Mouse (Mus musculus) limb, embryonic 14.5 days (tissue): ENCODE data around the gene Nkx1-1. TPM values are rescaled to one million over a fixed set of nuclear protein-coding genes. Genes with fewer than 3 reads are reported as not detected.
A peak's percentile ranks its signal among the peaks of the same experiment; 100 is the strongest.

Source experiments
- ATAC-seq: fragments of 200-750 bp; cut with Nextera tagmentation; 2 replicates; pipeline ENCODE4 v1.8.0; 2017; ENCODE audit warnings: low read depth, moderate number of reproducible peaks, moderate TSS enrichment; ENCODE audit not compliant: low FRiP score
- DNase-seq: peaks from one replicate; pipeline ENCODE4 v3.0.0-alpha.2; 2015; ENCODE audit warnings: low spot score
- H3K27ac ChIP-seq: fragments of 300-500 bp; sonication (generic); replicated peaks from 2 replicates; pipeline ENCODE4 v1.5.1; 2014; ENCODE audit warnings: low read depth, mild to moderate bottlenecking, low read length, moderate library complexity, mixed read lengths
- H3K27me3 ChIP-seq: fragments of 300-500 bp; sonication (generic); 2 replicates; pipeline ENCODE4 v1.6.1; 2014; ENCODE audit warnings: low read length, mixed read lengths; ENCODE audit not compliant: control insufficient read depth, insufficient read depth
- H3K36me3 ChIP-seq: fragments of 300-500 bp; sonication (generic); 2 replicates; pipeline ENCODE4 v1.6.1; 2014; ENCODE audit warnings: mild to moderate bottlenecking, low read length, moderate library complexity, mixed read lengths; ENCODE audit not compliant: control insufficient read depth, insufficient read depth
- H3K4me1 ChIP-seq: fragments of 300-500 bp; sonication (generic); 2 replicates; pipeline ENCODE4 v1.6.1; 2014; ENCODE audit warnings: antibody characterized with exemption, low read length, mixed read lengths; ENCODE audit not compliant: control insufficient read depth, insufficient read depth
- H3K4me2 ChIP-seq: fragments of 300-500 bp; sonication (generic); replicated peaks from 2 replicates; pipeline ENCODE4 v1.6.1; 2014; ENCODE audit warnings: low read depth, mild to moderate bottlenecking, low read length, moderate library complexity; ENCODE audit not compliant: severe bottlenecking
- H3K4me3 ChIP-seq: fragments of 300-500 bp; sonication (generic); replicated peaks from 2 replicates; pipeline ENCODE4 v1.5.1; 2014; ENCODE audit warnings: low read length
- H3K9ac ChIP-seq: fragments of 300-500 bp; sonication (generic); 2 replicates; pipeline ENCODE4 v1.6.1; 2014; ENCODE audit warnings: mild to moderate bottlenecking, low read depth, low read length, moderate library complexity; ENCODE audit not compliant: severe bottlenecking
- H3K9me3 ChIP-seq: fragments of 300-500 bp; sonication (generic); 2 replicates; pipeline ENCODE4 v1.6.1; 2016; ENCODE audit warnings: low read length; ENCODE audit not compliant: control insufficient read depth
- POLR2A ChIP-seq: fragments of 200-500 bp; IDR thresholded peaks from 2 replicates; pipeline ENCODE4 v1.8.0; 2012; ENCODE audit warnings: inconsistent platforms, mild to moderate bottlenecking, moderate library complexity, borderline replicate concordance; ENCODE audit not compliant: insufficient read depth, insufficient read length; ENCODE audit errors: extremely low read depth
- WGBS: fragments of 180-500 bp; shearing (Covaris S2); extraction: QIAGEN DNeasy Blood & Tissue Kit; methylation state at CpG from one replicate; pipeline ENCODE4 v1.1.7; 2014; 5-methylcytosine and 5-hydroxymethylcytosine counted together
- polyA plus RNA-seq, 2 experiments: library from polyadenylated mRNA; depleted of rRNA in 1 of 2; stranded (reverse) in 1 of 2; unstranded in 1 of 2; fragments of >200 nt; fragmentation: Nextera tagmentation in 1 of 2; extraction: Ambion mirVana in 1 of 2; gene quantifications; 2 replicates each; pipeline versions ENCODE4 v1.2.1 to v1.2.3; 2012 to 2014

Gene Nkx1-1
- polyA plus RNA-seq, 2 experiments, result not detected

DNA sequence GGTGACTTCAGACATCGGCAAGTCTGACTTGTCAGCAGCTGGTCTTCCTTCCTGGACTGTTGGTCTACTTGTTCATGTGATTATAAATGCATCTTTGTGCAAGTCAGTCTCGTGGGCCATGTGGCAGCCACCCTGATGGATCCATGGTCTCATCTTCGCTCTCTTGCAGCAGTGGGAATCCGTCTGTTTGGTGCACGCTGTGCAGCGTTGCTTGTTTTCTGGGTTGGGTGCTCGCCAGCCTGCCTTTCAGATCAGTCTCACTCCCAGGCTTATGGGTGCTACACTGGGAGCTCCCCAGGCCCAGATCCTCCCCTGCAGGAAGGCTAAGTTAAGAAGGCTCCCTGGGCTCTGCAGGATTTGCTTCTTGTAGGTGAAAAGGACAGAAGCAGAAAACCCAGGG lies 36.9 kb downstream of the Nkx1-1 start:
- ATAC-seq (no peak), DNase-seq (no peak)
- no peaks in the 10 kb centered on the region for H3K27me3 ChIP-seq
- no peak overlapping the region for H3K4me2 ChIP-seq
- H3K36me3 ChIP-seq, result peaks cover 20% of the 10 kb centered on the region
- TF ChIP-seq POLR2A, result no peak
- H3K4me3 ChIP-seq, result no peak overlapping the region
- WGBS, result 83% methylated on average over 7 of the region's 7 CpGs
- H3K9me3 ChIP-seq, result no peaks in the 10 kb centered on the region
- no peak overlapping the region for H3K9ac ChIP-seq
- no peaks in the 10 kb centered on the region for H3K4me1 ChIP-seq
- no peak overlapping the region for H3K27ac ChIP-seq

DNA sequence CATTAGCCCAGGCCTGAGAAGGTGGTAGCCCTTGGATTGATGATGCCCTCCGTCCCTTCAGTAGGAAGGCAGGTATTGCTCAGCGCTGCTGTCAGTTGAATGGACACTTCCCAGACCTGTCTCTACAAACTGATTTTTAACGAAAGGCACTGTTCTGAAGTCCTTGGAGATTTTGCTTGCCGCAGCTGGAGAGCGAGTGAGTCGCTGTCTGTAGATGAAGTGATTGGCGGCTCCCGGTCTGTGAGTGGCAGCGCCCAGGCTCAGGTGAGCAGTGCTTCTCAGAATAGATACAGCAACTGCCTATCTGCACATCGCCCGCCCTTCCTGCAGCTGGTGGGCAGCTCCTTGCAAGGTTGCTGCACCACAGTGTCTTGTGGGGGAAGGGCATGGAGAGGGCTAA lies 38.1 kb downstream of the Nkx1-1 start:
- no peak overlapping the region for H3K9ac ChIP-seq
- TF ChIP-seq POLR2A, result no peak
- no peaks in the 10 kb centered on the region for H3K9me3 ChIP-seq
- H3K27ac ChIP-seq, result no peak overlapping the region
- no peak overlapping the region for H3K4me2 ChIP-seq
- no peaks in the 10 kb centered on the region for H3K27me3 ChIP-seq
- WGBS, result 81% methylated on average over 11 of the region's 11 CpGs
- H3K4me3 ChIP-seq, result no peak overlapping the region
- no peaks in the 10 kb centered on the region for H3K4me1 ChIP-seq
- H3K36me3 ChIP-seq, result peaks cover 29% of the 10 kb centered on the region
- ATAC-seq, result no peak
- no peak for DNase-seq

DNA sequence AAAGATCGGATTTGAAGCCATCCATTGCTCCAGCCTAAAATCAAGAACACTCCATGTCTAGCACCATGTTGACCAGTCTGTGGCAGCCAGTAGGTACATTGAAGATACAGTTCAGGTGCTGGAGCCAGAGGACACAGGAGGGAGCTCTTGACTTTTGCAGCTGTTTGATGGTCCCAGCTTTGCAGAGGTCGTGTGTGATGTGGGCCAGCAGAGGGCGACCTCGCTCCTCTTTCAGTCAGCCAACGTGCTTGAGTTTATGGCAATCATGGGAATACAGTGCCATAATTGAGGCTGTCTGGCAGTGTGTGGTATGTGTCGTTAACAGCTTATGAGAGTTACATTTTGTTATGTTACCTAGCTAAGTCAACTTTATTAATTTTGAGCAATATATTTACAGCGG lies 40.0 kb downstream of the Nkx1-1 start:
- no peak overlapping the region for H3K4me3 ChIP-seq
- no peaks in the 10 kb centered on the region for H3K9me3 ChIP-seq
- no peaks in the 10 kb centered on the region for H3K27me3 ChIP-seq
- no peak overlapping the region for H3K9ac ChIP-seq
- peaks cover 39% of the 10 kb centered on the region for H3K36me3 ChIP-seq
- H3K4me2 ChIP-seq, result no peak overlapping the region
- H3K27ac ChIP-seq, result no peak overlapping the region
- DNase-seq, result peak; percentile 72
- peak; percentile 77 for ATAC-seq
- H3K4me1 ChIP-seq, result no peaks in the 10 kb centered on the region
- 10% methylated on average over 7 of the region's 7 CpGs for WGBS
- no peak for TF ChIP-seq POLR2A

DNA sequence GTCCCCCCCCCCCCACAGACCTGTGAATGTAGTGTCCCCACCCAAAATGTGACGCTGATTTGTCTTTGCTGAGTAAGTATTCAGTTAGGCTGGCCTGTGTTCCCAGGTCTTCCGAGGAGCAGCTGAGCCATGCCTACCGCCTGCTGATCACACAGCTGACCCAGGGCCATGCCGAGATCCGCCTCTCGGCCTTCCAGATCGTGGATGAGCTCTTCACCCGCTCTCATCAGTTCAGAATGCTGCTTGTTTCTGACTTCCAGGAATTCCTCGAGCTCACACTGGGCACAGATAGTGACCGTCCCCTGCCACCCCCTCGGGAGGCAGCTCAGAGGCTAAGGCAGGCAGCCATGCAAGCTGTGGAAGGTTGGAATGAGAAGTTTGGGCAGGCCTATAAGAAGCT lies 46.2 kb downstream of the Nkx1-1 start:
- TF ChIP-seq POLR2A, result no peak
- ATAC-seq (no peak), DNase-seq (no peak)
- Histone ChIP-seq H3K4me3 (no peak overlapping the region), H3K4me2 (no peak overlapping the region), H3K9me3 (no peaks in the 10 kb centered on the region), H3K4me1 (no peaks in the 10 kb centered on the region), H3K27me3 (no peaks in the 10 kb centered on the region), H3K36me3 (peaks cover 46% of the 10 kb centered on the region), H3K27ac (no peak overlapping the region), H3K9ac (no peak overlapping the region)
- 89% methylated on average over 11 of the region's 11 CpGs for WGBS

Other genes starting within 250 kb of the Nkx1-1 start
- 26.0 and 28.8 TPM in 2 replicates for gene Spon2, start 215.5 kb downstream of the Nkx1-1 start, polyA plus RNA-seq (2012; rRNA removed)
- gene Spon2, start 215.5 kb downstream of the Nkx1-1 start, polyA plus RNA-seq (2014; fragmentation: Nextera tagmentation; extraction: Ambion mirVana), result 23.1 and 23.9 TPM in 2 replicates
- 266 and 270 TPM in 2 replicates for gene Ctbp1, start 159.0 kb downstream of the Nkx1-1 start, polyA plus RNA-seq (2012; rRNA removed)
- gene Ctbp1, start 159.0 kb downstream of the Nkx1-1 start, polyA plus RNA-seq (2014; fragmentation: Nextera tagmentation; extraction: Ambion mirVana), result 341 and 376 TPM in 2 replicates
- 168 and 170 TPM in 2 replicates for gene Maea, start 98.5 kb downstream of the Nkx1-1 start, polyA plus RNA-seq (2012; rRNA removed)
- gene Maea, start 98.5 kb downstream of the Nkx1-1 start, polyA plus RNA-seq (2014; fragmentation: Nextera tagmentation; extraction: Ambion mirVana), result 116 and 120 TPM in 2 replicates
- gene Uvssa, start 55.4 kb downstream of the Nkx1-1 start, polyA plus RNA-seq (2012; rRNA removed), result 11.0 and 11.5 TPM in 2 replicates
- 10.0 and 11.7 TPM in 2 replicates for gene Uvssa, start 55.4 kb downstream of the Nkx1-1 start, polyA plus RNA-seq (2014; fragmentation: Nextera tagmentation; extraction: Ambion mirVana)
- gene Fam53a, start 195.7 kb upstream of the Nkx1-1 start, polyA plus RNA-seq (2012; rRNA removed), result 34.0 and 44.5 TPM in 2 replicates
- 68.4 and 79.6 TPM in 2 replicates for gene Fam53a, start 195.7 kb upstream of the Nkx1-1 start, polyA plus RNA-seq (2014; fragmentation: Nextera tagmentation; extraction: Ambion mirVana)
- gene Gm9903, start 195.9 kb upstream of the Nkx1-1 start, polyA plus RNA-seq (2012; rRNA removed), result 0.78 and 0.80 TPM in 2 replicates
- 0.73 and 0.89 TPM in 2 replicates for gene Gm9903, start 195.9 kb upstream of the Nkx1-1 start, polyA plus RNA-seq (2014; fragmentation: Nextera tagmentation; extraction: Ambion mirVana)
- 110 and 148 TPM in 2 replicates for gene Slbp, start 218.6 kb upstream of the Nkx1-1 start, polyA plus RNA-seq (2012; rRNA removed)
- 190 and 199 TPM in 2 replicates for gene Slbp, start 218.6 kb upstream of the Nkx1-1 start, polyA plus RNA-seq (2014; fragmentation: Nextera tagmentation; extraction: Ambion mirVana)
- gene Tacc3, start 224.2 kb upstream of the Nkx1-1 start, polyA plus RNA-seq (2012; rRNA removed), result 84.3 and 103 TPM in 2 replicates
- 147 and 154 TPM in 2 replicates for gene Tacc3, start 224.2 kb upstream of the Nkx1-1 start, polyA plus RNA-seq (2014; fragmentation: Nextera tagmentation; extraction: Ambion mirVana)
- gene Tmem129, start 224.4 kb upstream of the Nkx1-1 start, polyA plus RNA-seq (2012; rRNA removed), result 49.9 and 68.5 TPM in 2 replicates
- 44.9 and 49.3 TPM in 2 replicates for gene Tmem129, start 224.4 kb upstream of the Nkx1-1 start, polyA plus RNA-seq (2014; fragmentation: Nextera tagmentation; extraction: Ambion mirVana)